Mouse (Mus musculus) liver, adult 2 months (tissue): ENCODE data around the gene Fam184b. TPM values are rescaled to one million over a fixed set of nuclear protein-coding genes. Genes with fewer than 3 reads are reported as not detected.
A peak's percentile ranks its signal among the peaks of the same experiment; 100 is the strongest.

Source experiments
- DNase-seq: peaks from one replicate; pipeline ENCODE4 v3.0.0-alpha.2; 2011; ENCODE audit warnings: low read depth, low spot score; ENCODE audit errors: extremely low read depth
- H3K27ac ChIP-seq: fragments of 200-500 bp; replicated peaks from 2 replicates; pipeline ENCODE4 v1.5.1; 2012; ENCODE audit warnings: low read depth, mild to moderate bottlenecking, control low read depth, inconsistent platforms, low read length; ENCODE audit not compliant: insufficient read depth
- H3K27me3 ChIP-seq: fragments of 200-500 bp; 2 replicates; pipeline ENCODE4 v1.6.1; 2012; ENCODE audit warnings: mild to moderate bottlenecking, moderate library complexity, low read length, inconsistent platforms; ENCODE audit not compliant: control insufficient read depth, insufficient read depth
- H3K36me3 ChIP-seq: fragments of 200-500 bp; 2 replicates; pipeline ENCODE4 v1.6.1; 2012; ENCODE audit warnings: low read length, inconsistent platforms; ENCODE audit not compliant: control insufficient read depth, insufficient read depth
- H3K4me1 ChIP-seq: fragments of 200-500 bp; 2 replicates; pipeline ENCODE4 v1.6.1; 2011; ENCODE audit warnings: low read length; ENCODE audit not compliant: control insufficient read depth, insufficient read depth
- H3K4me3 ChIP-seq: fragments of 200-500 bp; 2 replicates; pipeline ENCODE4 v1.5.1; 2011; ENCODE audit warnings: low read depth, mild to moderate bottlenecking, control low read depth, low read length, moderate library complexity; ENCODE audit not compliant: insufficient read depth
- H3K79me2 ChIP-seq: fragments of 200-500 bp; 2 replicates; pipeline ENCODE4 v1.6.1; 2012; ENCODE audit warnings: inconsistent platforms, mild to moderate bottlenecking, low read length, moderate library complexity; ENCODE audit not compliant: control insufficient read depth, insufficient read depth
- H3K9ac ChIP-seq: fragments of 200-500 bp; 2 replicates; pipeline ENCODE4 v1.6.1; 2012; ENCODE audit warnings: low read depth, mild to moderate bottlenecking, control low read depth, inconsistent platforms, low read length
- CTCF ChIP-seq: fragments of 200-500 bp; IDR thresholded peaks from 2 replicates; pipeline ENCODE4 v1.5.1; 2011; ENCODE audit warnings: low read depth, low read length, control low read depth
- POLR2A ChIP-seq: fragments of 200-500 bp; IDR thresholded peaks from 2 replicates; pipeline ENCODE4 v1.6.1; 2011; ENCODE audit warnings: low read length, control low read depth; ENCODE audit not compliant: insufficient read depth; ENCODE audit errors: extremely low read depth
- WGBS: fragments of 180-500 bp; shearing (Covaris S2); methylation state at CpG from one replicate; pipeline ENCODE4 v1.1.7; 2018; 5-methylcytosine and 5-hydroxymethylcytosine counted together
- polyA plus RNA-seq: library from polyadenylated mRNA; depleted of rRNA; stranded (reverse); fragments of >200 nt; gene quantifications from 2 replicates; pipeline ENCODE4 v1.2.3, GENCODE M21; 2012; rRNA removed
- total RNA-seq: library from RNA; depleted of rRNA; stranded (reverse); fragments of >200 nt; gene quantifications from 2 replicates; pipeline ENCODE4 v1.2.3, GENCODE M21; 2014; rRNA removed

Gene Fam184b
- total and polyA plus RNA-seq, 2 experiments, result under 0.01 to 0.06 TPM

- Histone ChIP-seq H3K27me3 (no peaks in the 10 kb centered on the region), H3K4me3 (no peak overlapping the region), H3K4me1 (peaks cover 17% of the 10 kb centered on the region), H3K9ac (no peak overlapping the region), H3K79me2 (no peaks in the 10 kb centered on the region), H3K27ac (no peak overlapping the region), H3K36me3 (no peaks in the 10 kb centered on the region)
- DNase-seq, result peak; percentile 78
- 26% methylated on average over 2 of the region's 2 CpGs for WGBS
- no peak for TF ChIP-seq POLR2A
- TF ChIP-seq CTCF, result no peak
These were observed 158.3 kb downstream of the Fam184b start for GRCm38 (mm10) chr5:45481125-45481524.

GRCm38 (mm10) chr5:45480066-45480465 is 159.3 kb downstream of the Fam184b start:
- no peaks in the 10 kb centered on the region for H3K36me3 ChIP-seq
- H3K79me2 ChIP-seq, result no peaks in the 10 kb centered on the region
- H3K4me1 ChIP-seq, result peaks cover 23% of the 10 kb centered on the region
- no peaks in the 10 kb centered on the region for H3K27me3 ChIP-seq
- no peak overlapping the region for H3K9ac ChIP-seq
- H3K27ac ChIP-seq, result no peak overlapping the region
- no peak for DNase-seq
- 95% methylated on average over 1 of the region's 1 CpGs for WGBS
- TF ChIP-seq CTCF (no peak), POLR2A (no peak)
- no peak overlapping the region for H3K4me3 ChIP-seq

Other genes with a start within 250 kb of the Fam184b start
- 640 and 691 TPM in 2 replicates for gene Qdpr, start 189.4 kb downstream of the Fam184b start, total RNA-seq
- gene Qdpr, start 189.4 kb downstream of the Fam184b start, polyA plus RNA-seq, result 491 and 636 TPM in 2 replicates
- not detected in 2 replicates for gene Clrn2, start 185.9 kb downstream of the Fam184b start, total RNA-seq
- not detected in 2 replicates for gene Clrn2, start 185.9 kb downstream of the Fam184b start, polyA plus RNA-seq
- gene Lap3, start 146.2 kb downstream of the Fam184b start, total RNA-seq, result 300 and 328 TPM in 2 replicates
- gene Lap3, start 146.2 kb downstream of the Fam184b start, polyA plus RNA-seq, result 92.9 and 108 TPM in 2 replicates
- 27.2 and 39.1 TPM in 2 replicates for gene Med28, start 119.4 kb downstream of the Fam184b start, total RNA-seq
- 43.3 and 44.8 TPM in 2 replicates for gene Med28, start 119.4 kb downstream of the Fam184b start, polyA plus RNA-seq
- 0.46 and 1.1 TPM in 2 replicates for gene Ncapg, start 30.3 kb upstream of the Fam184b start, total RNA-seq
- 0.02 TPM in 1 of 2 replicates, not detected in the other for gene Ncapg, start 30.3 kb upstream of the Fam184b start, polyA plus RNA-seq
- 11.5 TPM in 2 replicates for gene Lcorl, start 218.0 kb upstream of the Fam184b start, total RNA-seq
- gene Lcorl, start 218.0 kb upstream of the Fam184b start, polyA plus RNA-seq, result 1.7 and 4.3 TPM in 2 replicates